Mouse (Mus musculus) olfactory bulb, adult 2 months (tissue): ENCODE results near the gene Ptar1. TPM values are rescaled to one million over a fixed set of nuclear protein-coding genes. Genes with fewer than 3 reads are reported as not detected.

ENCODE experiments used
- H3K27ac ChIP-seq: fragments of 200-500 bp; 2 replicates; pipeline ENCODE4 v1.5.1; 2012; ENCODE audit warnings: low read depth, low read length; ENCODE audit not compliant: insufficient read depth
- H3K4me1 ChIP-seq: fragments of 200-500 bp; 2 replicates; pipeline ENCODE4 v1.6.1; 2012; ENCODE audit warnings: low read length; ENCODE audit not compliant: control insufficient read depth, insufficient read depth
- H3K4me3 ChIP-seq: fragments of 200-500 bp; 2 replicates; pipeline ENCODE4 v1.5.1; 2012; ENCODE audit warnings: mild to moderate bottlenecking, low read depth, low read length, moderate library complexity; ENCODE audit not compliant: insufficient read depth
- CTCF ChIP-seq: fragments of 200-500 bp; IDR thresholded peaks from 2 replicates; pipeline ENCODE4 v1.5.1; 2012; ENCODE audit warnings: low read depth, mild to moderate bottlenecking, low read length, moderate library complexity; ENCODE audit not compliant: insufficient read depth
- POLR2A ChIP-seq: fragments of 200-500 bp; IDR thresholded peaks from 2 replicates; pipeline ENCODE4 v1.6.1; 2012; ENCODE audit warnings: mild to moderate bottlenecking, low read depth, low read length, moderate library complexity; ENCODE audit not compliant: insufficient read depth
- WGBS: fragments of 180-500 bp; shearing (Covaris S2); methylation state at CpG from one replicate; pipeline ENCODE4 v1.1.7; 2018; 5-methylcytosine and 5-hydroxymethylcytosine counted together
- polyA plus RNA-seq: library from polyadenylated mRNA; stranded (reverse); fragments of >200 nt; gene quantifications from 2 replicates; pipeline ENCODE4 v1.2.4, GENCODE M21; 2012; ENCODE audit warnings: low replicate concordance; ENCODE audit not compliant: missing spikeins, insufficient read depth, insufficient read length

Gene Ptar1
- polyA plus RNA-seq, 1 experiment = not detected

GRCm38 (mm10) chr19:23705383-23705782 is 18.2 kb downstream of the Ptar1 start:
- Histone ChIP-seq H3K4me3 (no peak overlapping the region), H3K4me1 (no peaks in the 10 kb centered on the region), H3K27ac (no peak overlapping the region)
- TF ChIP-seq POLR2A = no peak
- TF ChIP-seq CTCF = no peak
- WGBS = 95% methylated on average over 5 of the region's 5 CpGs

DNA sequence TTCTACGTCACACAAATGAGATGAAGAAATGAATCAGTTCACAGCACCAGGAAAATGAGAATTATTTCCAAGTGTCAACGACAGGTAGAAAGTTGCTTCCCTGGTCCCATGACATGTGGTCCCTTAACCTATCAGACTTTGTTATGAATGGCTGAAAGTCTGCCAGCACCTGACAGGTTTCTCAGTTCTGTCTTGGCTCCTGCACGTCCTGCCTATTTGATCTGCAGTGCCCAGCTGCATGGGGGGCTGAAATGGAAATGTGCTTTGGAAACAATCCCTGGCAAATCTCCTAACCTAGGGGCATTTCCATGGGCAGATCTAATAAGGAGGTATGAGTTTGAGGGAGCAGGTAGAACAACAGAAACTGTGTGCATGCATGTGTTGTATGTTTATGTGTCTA is 59.3 kb downstream of the Ptar1 start:
- TF ChIP-seq CTCF = no peak
- TF ChIP-seq POLR2A = no peak
- Histone ChIP-seq H3K4me1 (no peaks in the 10 kb centered on the region), H3K4me3 (no peak overlapping the region), H3K27ac (no peak overlapping the region)
- WGBS = 71% methylated on average over 3 of the region's 3 CpGs

GRCm38 (mm10) chr19:23757011-23757410 is 69.8 kb downstream of the Ptar1 start:
- Histone ChIP-seq H3K27ac (no peak overlapping the region), H3K4me3 (no peak overlapping the region), H3K4me1 (peaks cover 2% of the 10 kb centered on the region; the same call in 1 of the 2 replicates)
- 16% methylated on average over 7 of the region's 7 CpGs for WGBS
- no peak for TF ChIP-seq POLR2A

- Histone ChIP-seq H3K27ac (peak overlapping the region; percentile 95), H3K4me3 (peak overlapping the region; percentile 80), H3K4me1 (peaks cover 2% of the 10 kb centered on the region; the same call in 1 of the 2 replicates)
- under 1% methylated on average over 40 of the region's 40 CpGs for whole genome bisulfite sequencing
- TF ChIP-seq POLR2A = no peak; the same call in 1 of the 2 replicates
- peak; percentile 99 for TF ChIP-seq CTCF
These were observed 70.8 kb downstream of the Ptar1 start for GRCm38 (mm10) chr19:23757961-23758553.

GRCm38 (mm10) chr19:23758554-23759321 is 71.5 kb downstream of the Ptar1 start, which contains the start of gene Apba1:
Gene Apba1 (plus strand): TSS chr19:23758887.
- Histone ChIP-seq H3K27ac (peak within 1 kb of the TSS; percentile 95), H3K4me3 (peak within 1 kb of the TSS; percentile 80), H3K4me1 (peaks cover 2% of the 10 kb centered on the region; the same call in 1 of the 2 replicates)
- under 1% methylated on average over 98 of the region's 98 CpGs for WGBS
- TF ChIP-seq CTCF = peak; percentile 68; the same call in 1 of the 2 replicates
- TF ChIP-seq POLR2A = peak; percentile 29; the same call in 1 of the 2 replicates

DNA sequence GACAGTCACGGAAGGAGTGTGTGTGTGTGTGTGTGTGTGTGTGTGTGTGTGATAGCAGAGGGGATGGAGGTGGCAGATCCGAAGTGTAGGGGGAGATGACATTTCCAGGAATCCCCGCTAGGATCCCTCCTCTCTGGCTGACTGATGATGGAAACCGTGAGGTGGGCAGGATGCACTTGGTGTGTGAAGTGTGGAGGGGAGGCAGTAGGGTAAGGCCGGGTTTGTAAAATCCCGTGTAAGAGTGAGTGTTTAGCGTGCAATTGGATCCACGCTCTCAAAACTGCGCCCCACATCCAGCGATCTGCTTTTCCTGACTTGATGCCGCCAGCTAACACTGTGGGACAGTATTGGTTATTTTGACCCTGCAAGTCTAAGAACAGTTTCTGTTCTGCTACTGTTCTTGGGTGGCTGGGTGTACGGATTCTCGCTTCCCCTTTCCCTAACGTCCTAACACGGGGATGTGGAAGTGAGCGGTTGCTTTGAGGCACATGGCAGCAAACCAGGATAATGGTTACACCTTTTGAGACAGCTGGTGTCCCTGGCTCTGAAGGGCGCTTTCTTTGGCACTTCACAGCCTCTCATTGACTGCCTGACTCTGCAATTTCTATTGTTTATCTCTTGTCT is 72.2 kb downstream of the Ptar1 start:
- Histone ChIP-seq H3K4me3 (peak overlapping the region; percentile 80), H3K4me1 (peaks cover 2% of the 10 kb centered on the region; the same call in 1 of the 2 replicates), H3K27ac (peak overlapping the region; percentile 46; the same call in 1 of the 2 replicates)
- 1% methylated on average over 17 of the region's 17 CpGs for WGBS
- TF ChIP-seq POLR2A (no peak), CTCF (no peak)

DNA sequence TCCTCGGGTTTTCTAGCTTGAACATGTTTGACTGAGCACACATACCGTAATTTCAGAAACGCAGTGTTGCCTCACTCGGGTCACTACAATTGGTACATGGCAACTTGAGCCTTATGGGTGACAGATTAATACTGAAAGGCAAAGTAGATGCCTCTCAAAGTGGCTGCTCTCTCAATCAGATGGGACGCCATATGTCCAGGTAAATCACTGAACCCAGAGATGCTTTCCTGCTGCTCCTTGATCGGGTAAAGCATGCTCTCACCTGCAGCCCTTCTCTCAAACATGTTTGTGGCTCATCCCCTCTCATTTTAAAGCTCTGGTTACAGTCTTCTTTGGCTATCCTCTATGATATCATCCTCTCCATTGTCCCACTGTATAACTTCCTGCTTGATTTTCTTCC is 76.1 kb downstream of the Ptar1 start:
- H3K27ac ChIP-seq = no peak overlapping the region
- 90% methylated on average over 6 of the region's 6 CpGs for WGBS
- TF ChIP-seq POLR2A = no peak
- no peak for TF ChIP-seq CTCF
- no peak overlapping the region for H3K4me3 ChIP-seq
- no peaks in the 10 kb centered on the region for H3K4me1 ChIP-seq

- TF ChIP-seq POLR2A = no peak
- no peak for TF ChIP-seq CTCF
- no peak overlapping the region for H3K27ac ChIP-seq
- H3K4me3 ChIP-seq = no peak overlapping the region
- H3K4me1 ChIP-seq = no peaks in the 10 kb centered on the region
- whole genome bisulfite sequencing = 81% methylated on average over 2 of the region's 2 CpGs
These were observed 76.8 kb downstream of the Ptar1 start for GRCm38 (mm10) chr19:23764051-23764450.

DNA sequence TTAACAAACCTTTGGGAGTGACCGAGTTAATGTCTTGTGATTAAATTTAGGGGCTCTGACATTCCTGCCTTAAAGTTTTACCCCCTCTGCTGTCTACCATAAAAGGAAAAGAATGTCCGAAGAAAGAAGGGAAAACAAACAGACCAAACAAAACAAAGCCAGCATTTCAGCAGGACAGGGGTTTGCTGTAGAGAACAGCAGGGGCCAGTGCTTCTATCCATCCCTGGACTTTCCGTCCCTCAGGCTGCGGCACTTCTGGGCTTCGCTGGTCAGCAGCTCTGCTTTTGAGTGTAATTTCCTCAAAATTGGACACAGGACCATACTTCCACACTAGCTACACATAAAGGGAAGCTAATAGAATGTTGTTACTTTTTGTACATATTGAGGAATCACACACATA is 81.6 kb downstream of the Ptar1 start:
- WGBS = 75% methylated on average over 5 of the region's 5 CpGs
- Histone ChIP-seq H3K27ac (no peak overlapping the region), H3K4me3 (no peak overlapping the region), H3K4me1 (peaks cover 6% of the 10 kb centered on the region)
- TF ChIP-seq CTCF = no peak
- TF ChIP-seq POLR2A = no peak
